Mouse (Mus musculus) adrenal gland, postnatal 4 days (tissue): ENCODE data around the gene Tet1. TPM values are rescaled to one million over a fixed set of nuclear protein-coding genes. Genes with fewer than 3 reads are reported as not detected.

Experiments used
- DNase-seq, 2 experiments: peaks; one replicate each; pipeline ENCODE4 v3.0.0; 2021 to 2022; ENCODE audit warnings: low spot score in 2 of 2, mixed read lengths in 2 of 2
- total RNA-seq, 2 experiments: library from RNA; stranded (reverse); gene quantifications; 2 replicates each; pipeline ENCODE4 v1.2.3; 2021

Tet1 gene
- total RNA-seq, 2 experiments from 2014 or later: 19.1 to 19.6 TPM

DNA sequence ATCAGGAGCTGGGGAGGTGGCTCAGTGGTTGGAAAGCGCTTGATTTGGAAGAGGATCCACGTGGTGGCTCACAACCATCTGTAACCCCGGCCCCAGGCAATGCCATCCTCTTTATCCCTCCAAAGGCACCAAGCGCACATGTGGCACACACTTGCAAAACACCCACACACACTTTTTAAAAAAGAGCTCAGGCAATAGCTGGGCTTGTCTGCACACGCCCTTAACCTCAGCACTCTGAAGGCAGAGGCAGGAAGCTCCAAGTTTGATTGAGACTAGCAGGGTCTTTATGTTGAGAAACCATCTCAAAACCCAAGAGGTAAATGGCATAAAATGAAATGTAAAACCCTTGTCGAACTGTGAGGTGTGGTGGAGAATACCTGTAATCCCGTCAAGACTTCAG, 57.2 kb downstream of the Tet1 start:
- no peak for DNase-seq

- DNase-seq: no peak
Measured at GRCm38 (mm10) chr10:62851025-62851424, 57.8 kb downstream of the Tet1 start.

DNA sequence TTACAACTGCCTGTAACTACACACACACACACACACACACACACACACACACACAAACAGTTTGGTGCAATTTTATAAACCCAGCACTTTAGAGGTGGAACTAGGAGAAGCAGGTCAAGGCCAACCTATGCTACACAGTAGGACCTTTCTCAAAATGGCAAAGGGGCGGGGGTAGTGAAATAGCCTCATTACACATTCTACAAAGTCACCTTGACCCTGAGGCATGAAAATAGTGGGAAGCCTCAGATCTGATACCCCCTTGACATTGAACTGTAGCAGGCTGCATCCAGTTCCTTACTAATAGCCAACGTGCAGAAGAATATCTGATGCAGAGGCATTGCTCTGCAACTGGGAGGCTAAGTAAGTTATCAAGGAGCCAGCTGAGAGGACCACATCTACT, 60.0 kb downstream of the Tet1 start:
- no peak for DNase-seq

GRCm38 (mm10) chr10:62847069-62847626, 61.6 kb downstream of the Tet1 start:
- DNase-seq: no peak

DNA sequence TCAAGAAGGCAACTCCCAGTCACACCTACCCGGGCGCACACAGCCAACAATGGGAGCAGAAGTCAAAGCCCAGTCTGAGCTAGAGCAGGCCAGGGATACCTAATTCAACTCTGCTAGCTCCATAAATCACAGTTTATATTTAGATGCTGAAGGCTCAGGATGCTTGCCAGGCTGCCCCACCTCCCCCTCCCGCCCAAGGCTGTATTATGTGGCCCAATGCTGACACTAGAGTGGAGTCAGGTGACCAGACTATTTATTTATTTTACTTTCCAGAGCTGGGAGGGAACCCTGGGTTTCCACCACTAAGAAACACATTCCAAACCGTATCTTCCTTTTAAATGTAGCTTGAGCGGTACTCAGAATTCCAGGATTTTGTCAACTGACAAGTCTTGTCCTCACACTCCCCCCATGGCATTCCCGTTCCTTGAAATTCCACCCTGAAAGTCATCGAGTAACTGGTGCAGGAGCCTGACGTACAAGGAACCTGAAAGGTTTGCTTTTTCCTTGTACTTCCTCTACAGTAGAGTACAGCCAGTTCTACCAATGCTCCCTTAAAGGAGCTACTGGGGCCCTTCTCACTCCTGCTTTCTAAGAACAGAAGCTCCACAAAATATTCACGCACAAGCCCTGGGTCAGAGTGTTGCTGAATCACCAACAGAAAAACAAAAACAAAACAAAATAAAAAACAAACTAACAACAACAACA, 64.9 kb downstream of the Tet1 start:
- DNase-seq: no peak

GRCm38 (mm10) chr10:62841901-62842447, 66.8 kb downstream of the Tet1 start:
- no peak for DNase-seq

DNA sequence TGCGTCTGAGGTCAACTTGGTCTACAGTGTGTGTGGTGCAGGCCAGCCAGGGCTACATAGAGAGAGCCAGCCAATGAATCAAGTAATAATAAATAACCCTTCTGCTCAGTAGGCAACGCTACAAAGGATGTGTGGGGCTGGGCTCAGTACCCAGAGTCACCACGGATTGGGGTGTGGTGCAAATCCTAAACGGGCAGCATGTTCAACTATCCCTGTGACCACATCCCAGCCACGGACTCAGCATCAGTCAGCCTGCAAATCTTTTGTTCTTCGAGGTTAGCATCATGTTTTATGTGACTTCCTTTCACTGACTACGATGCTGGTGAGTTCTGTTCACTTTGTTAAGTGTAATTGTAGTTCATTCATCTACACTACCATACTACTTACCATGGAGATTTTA, 68.1 kb downstream of the Tet1 start:
- DNase-seq: no peak

DNA sequence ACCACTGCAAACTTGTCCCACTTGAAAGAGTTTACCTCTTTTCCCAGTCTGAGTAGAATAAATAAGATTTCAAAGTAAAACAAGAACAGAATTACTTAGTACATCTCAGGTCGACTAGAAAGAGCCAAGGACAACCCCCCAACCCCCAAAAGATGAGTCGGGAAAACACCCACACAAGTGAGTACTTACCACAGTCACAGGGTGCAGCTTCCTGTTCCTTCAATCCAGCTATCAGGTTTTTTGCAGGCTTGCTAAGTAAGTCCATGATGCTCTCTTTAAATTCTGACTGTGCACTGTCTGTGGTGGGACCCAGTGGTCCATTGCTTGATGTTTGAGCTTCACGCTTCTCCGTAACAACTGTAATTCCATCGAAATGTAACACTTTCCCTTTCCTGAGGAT, 70.8 kb downstream of the Tet1 start:
- no peak for DNase-seq

DNA sequence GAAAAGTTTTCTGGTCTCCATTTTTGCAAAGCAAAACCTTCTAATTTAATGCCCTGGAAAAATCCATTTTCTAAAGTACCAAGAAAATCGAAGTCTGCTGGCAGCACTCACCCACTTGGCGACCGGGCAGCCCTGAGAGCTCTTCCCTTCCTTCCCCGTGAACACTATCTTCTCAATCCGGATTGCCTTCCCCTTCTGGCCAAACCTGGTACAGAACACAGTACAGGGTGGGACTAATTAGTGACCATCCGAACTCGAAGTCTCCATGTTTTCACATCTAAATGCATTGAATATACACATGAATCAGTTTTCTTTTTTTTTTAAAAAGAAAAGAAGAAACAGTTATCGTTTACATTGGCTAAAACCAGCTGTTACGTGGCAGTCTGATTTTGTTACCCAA, 76.0 kb downstream of the Tet1 start:
- DNase-seq: no peak

DNA sequence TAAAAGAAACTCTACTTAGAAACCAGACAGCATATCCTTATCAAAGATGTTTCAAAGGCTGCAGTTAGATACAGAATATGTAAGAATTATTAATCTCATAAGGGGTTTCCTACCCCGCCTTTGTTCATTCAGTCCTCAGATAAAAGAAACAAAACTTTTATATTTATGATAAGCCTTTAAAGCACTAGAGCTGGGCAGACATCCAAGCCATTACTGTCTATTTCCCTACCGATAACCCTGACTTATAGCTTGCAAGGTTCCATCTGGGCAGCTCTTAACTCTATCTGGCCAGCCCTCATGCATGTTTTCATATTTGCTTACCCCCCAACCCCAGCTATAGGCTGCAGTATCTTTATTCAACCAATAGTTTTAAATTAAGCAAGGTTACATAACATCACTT, 77.2 kb downstream of the Tet1 start:
- DNase-seq: no peak

DNA sequence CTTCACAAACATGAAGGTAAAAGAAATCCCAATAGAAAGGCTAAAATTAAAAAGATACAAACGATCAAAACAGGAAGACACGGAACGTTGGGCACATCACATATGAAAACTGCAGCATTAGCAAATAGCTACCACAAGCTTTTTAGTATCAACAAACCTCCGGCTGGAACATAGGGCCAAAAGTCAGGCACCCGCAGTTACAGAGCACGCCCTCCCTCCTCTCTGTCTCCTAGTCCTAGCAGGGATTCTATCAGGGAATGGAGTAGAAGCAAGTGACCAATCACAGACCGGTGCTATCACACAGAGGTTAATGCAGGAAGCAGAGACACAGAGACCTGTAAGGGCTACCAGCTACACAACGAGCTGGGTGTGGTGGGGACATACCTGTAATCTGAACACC, 84.3 kb downstream of the Tet1 start:
- DNase-seq: no peak

DNA sequence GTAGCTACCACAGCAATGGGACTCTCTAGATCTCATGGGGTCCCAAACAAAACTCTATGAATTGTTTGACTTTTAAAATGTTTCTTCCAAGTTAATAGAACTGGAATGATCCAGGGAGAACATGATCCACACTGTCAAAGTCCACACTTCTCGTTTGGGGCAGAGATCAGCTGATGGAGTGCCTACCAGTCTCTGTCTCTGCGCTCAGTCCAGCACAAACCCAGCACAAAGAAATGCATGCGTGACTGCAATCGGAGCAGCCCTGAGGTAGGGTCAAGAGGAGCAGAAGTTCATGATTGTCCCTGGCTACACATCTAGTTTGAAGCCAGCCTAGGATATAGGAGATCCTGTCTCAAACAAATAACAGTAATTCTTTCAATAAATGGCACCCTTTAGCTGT, 85.4 kb downstream of the Tet1 start:
- no peak for DNase-seq

GRCm38 (mm10) chr10:62810010-62810409, 98.8 kb downstream of the Tet1 start:
- DNase-seq: no peak

DNA sequence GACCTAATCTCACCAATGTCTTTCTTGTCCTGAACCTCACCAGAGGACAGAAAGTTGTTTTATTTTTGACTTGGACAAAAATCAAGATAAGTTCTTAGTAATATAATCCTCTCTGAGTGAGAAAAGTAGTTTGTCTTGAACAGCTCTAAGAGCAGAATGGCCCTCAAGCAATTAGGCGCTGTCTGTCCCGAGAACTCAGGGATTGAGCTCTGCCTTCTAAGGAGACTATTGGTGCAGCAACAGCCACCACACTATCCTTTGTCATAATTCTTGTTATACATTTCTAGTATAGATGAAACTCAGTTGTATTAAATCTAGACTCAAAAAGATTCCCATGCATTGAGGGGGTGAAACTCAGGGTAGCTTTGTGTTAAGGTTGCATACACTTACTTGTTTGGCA, 100.0 kb downstream of the Tet1 start:
- no peak for DNase-seq

GRCm38 (mm10) chr10:62808316-62808715, 100.5 kb downstream of the Tet1 start:
- no peak for DNase-seq

- no peak for DNase-seq
Measured at GRCm38 (mm10) chr10:62804106-62804505, 104.7 kb downstream of the Tet1 start.

DNA sequence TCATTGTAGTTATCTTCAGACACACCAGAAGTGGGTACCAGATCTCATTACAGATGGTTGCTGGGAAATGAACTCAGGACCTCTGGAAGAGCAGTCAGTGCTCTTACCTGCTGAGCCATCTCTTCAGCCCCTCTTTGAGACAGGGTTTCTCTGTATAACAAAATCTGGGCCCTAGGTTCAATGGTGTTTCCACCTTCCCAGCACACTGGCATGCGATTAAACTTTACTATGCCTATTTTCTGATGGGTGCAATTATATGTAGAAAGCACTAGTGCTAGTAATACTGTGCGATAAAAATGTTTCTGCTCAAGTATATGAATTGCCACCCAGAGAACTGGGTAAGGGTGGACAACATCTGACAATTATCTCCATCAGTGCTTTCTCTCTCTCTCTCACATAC, 105.5 kb downstream of the Tet1 start:
- DNase-seq: no peak

DNA sequence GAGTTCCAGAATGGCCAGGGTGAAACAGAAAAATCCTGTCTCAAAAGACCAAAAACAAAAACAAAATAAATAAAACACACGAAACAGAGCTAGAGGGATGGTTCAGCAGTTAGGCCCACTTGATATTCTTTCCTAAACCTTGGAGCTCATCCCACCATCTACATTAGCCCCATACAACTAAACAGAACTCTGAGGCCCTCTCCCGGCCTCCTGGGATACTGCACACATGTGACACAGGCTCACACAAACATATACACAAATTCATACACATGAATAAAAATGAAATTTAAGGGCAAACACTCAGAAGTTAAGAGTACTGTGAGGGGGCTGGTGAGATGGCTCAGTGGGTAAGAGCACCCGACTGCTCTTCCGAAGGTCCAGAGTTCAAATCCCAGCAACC, 114.6 kb downstream of the Tet1 start:
- DNase-seq: no peak

- no peak for DNase-seq
Measured at GRCm38 (mm10) chr10:62793091-62793453, 115.7 kb downstream of the Tet1 start.

DNA sequence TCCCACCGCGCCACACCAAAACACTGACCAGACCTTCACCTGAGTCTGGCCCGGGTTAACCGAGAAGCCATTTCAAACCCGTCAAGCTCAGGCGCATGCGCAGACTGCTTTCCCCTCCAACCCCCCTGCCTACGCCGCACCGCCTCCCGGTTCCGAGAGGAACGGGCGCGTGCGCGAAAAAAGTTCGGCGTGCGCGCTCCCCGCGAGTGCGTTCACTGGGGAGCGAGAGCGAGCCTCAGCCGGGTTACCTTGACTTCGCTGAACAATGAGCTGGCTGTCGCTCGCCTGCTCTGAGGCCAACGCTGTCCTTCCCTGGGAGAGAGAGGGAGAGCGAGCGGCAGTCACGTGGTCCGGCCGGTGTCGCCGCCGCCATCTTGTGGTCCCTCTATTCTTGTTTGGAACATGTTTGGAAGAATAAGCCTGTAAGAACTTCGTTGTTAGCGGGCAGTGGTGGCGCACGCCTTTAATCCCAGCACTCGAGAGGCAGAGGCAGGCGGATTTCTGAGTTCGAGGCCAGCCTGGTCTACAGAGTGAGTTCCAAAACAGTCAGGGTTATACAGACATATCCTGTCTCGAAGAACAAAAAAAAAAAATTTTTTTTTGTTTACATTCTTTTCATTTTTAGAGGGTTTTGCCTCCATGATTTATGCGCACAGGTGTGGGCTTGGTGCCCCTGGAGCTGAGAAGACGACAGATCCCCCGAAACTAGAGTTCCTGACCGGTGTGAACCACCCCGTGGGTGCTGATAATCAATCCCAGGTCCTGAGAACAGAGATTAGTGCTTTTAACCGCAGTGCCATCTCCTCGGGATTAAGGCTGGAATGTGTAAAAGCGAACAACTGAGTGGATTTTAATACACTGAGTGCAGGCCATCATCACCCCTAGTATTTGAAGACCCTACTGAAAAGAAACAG, 116.4 kb downstream of the Tet1 start, which contains the start of gene Ccar1:
Gene Ccar1 (minus strand): TSS at position 110 of the 914 bp plus-strand sequence.
- DNase-seq: peak; percentile 98

GRCm38 (mm10) chr10:62791251-62792176, 117.3 kb downstream of the Tet1 start:
- DNase-seq: peak in 1 of 2 experiments; percentile 12
